Mouse (Mus musculus): Measurements from ENCODE around the gene Map3k20. TPM values are rescaled to one million over a fixed set of nuclear protein-coding genes. Genes with fewer than 3 reads are reported as not detected.

Map3k20 gene
- total RNA-seq, 2 experiments from 2014 or later = 223 to 231 TPM

Other genes with a start within 250 kb of the Map3k20 start
- 10 to 100 TPM; 17.1 to 19.3 TPM for gene Cdca7, start 190.5 kb downstream of the Map3k20 start, total RNA-seq (2021)

All from heart, postnatal 4 days (tissue).